Mouse (Mus musculus) neural tube, embryonic 15.5 days (tissue): ENCODE measurements at regions not wholly inside any gene's neighbourhood (a gene's known extent, or its start where the extent isn't known, plus 50 kb on each side); places are given as distances from the start of the nearest gene placed in this dataset.
"Not testable (repeated sequence)": the region's sequence is repeated elsewhere in the genome, so short reads cannot be mapped to it uniquely, and the experiment has no call there.

ENCODE experiments used
- ATAC-seq: fragments of 200-750 bp; cut with Nextera tagmentation; 2 replicates; pipeline ENCODE4 v1.8.0; 2017; ENCODE audit warnings: mild to moderate bottlenecking, moderate TSS enrichment, moderate library complexity; ENCODE audit not compliant: low FRiP score
- H3K27ac ChIP-seq: fragments of 300-500 bp; sonication (generic); replicated peaks from 2 replicates; pipeline ENCODE4 v1.5.1; 2015; ENCODE audit warnings: mild to moderate bottlenecking, inconsistent platforms
- H3K27me3 ChIP-seq: fragments of 300-500 bp; sonication (generic); replicated peaks from 2 replicates; pipeline ENCODE4 v1.6.1; 2015; ENCODE audit warnings: inconsistent platforms
- H3K36me3 ChIP-seq: fragments of 300-500 bp; sonication (generic); 2 replicates; pipeline ENCODE4 v1.6.1; 2015; ENCODE audit warnings: inconsistent platforms
- H3K4me1 ChIP-seq: fragments of 300-500 bp; sonication (generic); 2 replicates; pipeline ENCODE4 v1.6.1; 2015; ENCODE audit warnings: inconsistent platforms
- H3K4me2 ChIP-seq: fragments of 300-500 bp; sonication (generic); 2 replicates; pipeline ENCODE4 v1.6.1; 2015; ENCODE audit warnings: inconsistent platforms, mild to moderate bottlenecking, moderate library complexity
- H3K4me3 ChIP-seq: fragments of 300-500 bp; sonication (generic); replicated peaks from 2 replicates; pipeline ENCODE4 v1.5.1; 2015; ENCODE audit warnings: mild to moderate bottlenecking, inconsistent platforms
- H3K9ac ChIP-seq: fragments of 300-500 bp; sonication (generic); replicated peaks from 2 replicates; pipeline ENCODE4 v1.6.1; 2015; ENCODE audit warnings: mild to moderate bottlenecking, inconsistent platforms
- H3K9me3 ChIP-seq: fragments of 300-500 bp; sonication (generic); replicated peaks from 2 replicates; pipeline ENCODE4 v1.6.1; 2016; ENCODE audit warnings: inconsistent platforms
- WGBS: fragments of 180-500 bp; shearing (Covaris S2); methylation state at CpG from one replicate; pipeline ENCODE4 v1.1.7; 2015; ENCODE audit warnings: mixed read lengths; 5-methylcytosine and 5-hydroxymethylcytosine counted together

- no peaks in the 10 kb centered on the region for H3K9me3 ChIP-seq
- no peaks in the 10 kb centered on the region for H3K27me3 ChIP-seq
- H3K4me1 ChIP-seq: no peaks in the 10 kb centered on the region
- H3K36me3 ChIP-seq: no peaks in the 10 kb centered on the region
- no peak overlapping the region for H3K4me2 ChIP-seq
- no peak overlapping the region for H3K4me3 ChIP-seq
- H3K27ac ChIP-seq: no peak overlapping the region
- ATAC-seq: no peak
- no peak overlapping the region for H3K9ac ChIP-seq
- WGBS: 73% methylated on average over 3 of the region's 3 CpGs
These were observed 951.2 kb downstream of the Robo1 start for GRCm38 (mm10) chr16:73259283-73259682.

- 88% methylated on average over 2 of the region's 2 CpGs for WGBS
- Histone ChIP-seq H3K9me3 (no peaks in the 10 kb centered on the region), H3K9ac (no peak overlapping the region), H3K27me3 (no peaks in the 10 kb centered on the region), H3K36me3 (no peaks in the 10 kb centered on the region), H3K4me2 (no peak overlapping the region), H3K27ac (no peak overlapping the region), H3K4me1 (no peaks in the 10 kb centered on the region), H3K4me3 (no peak overlapping the region)
- no peak for ATAC-seq
These were observed 937.0 kb downstream of the Robo1 start for GRCm38 (mm10) chr16:73245073-73245590.

- ATAC-seq: no peak
- Histone ChIP-seq H3K9me3 (no peaks in the 10 kb centered on the region), H3K27ac (no peak overlapping the region), H3K27me3 (no peaks in the 10 kb centered on the region), H3K4me2 (no peak overlapping the region), H3K36me3 (no peaks in the 10 kb centered on the region), H3K4me1 (no peaks in the 10 kb centered on the region), H3K4me3 (no peak overlapping the region), H3K9ac (no peak overlapping the region)
- WGBS: 36% methylated on average over 2 of the region's 2 CpGs
These were observed 922.5 kb downstream of the Robo1 start for GRCm38 (mm10) chr16:73230599-73230998.

GRCm38 (mm10) chr16:73217555-73217954 lies 909.4 kb downstream of the Robo1 start:
- H3K9ac ChIP-seq: no peak overlapping the region
- H3K27me3 ChIP-seq: no peaks in the 10 kb centered on the region
- H3K27ac ChIP-seq: no peak overlapping the region
- H3K4me2 ChIP-seq: no peak overlapping the region
- no peaks in the 10 kb centered on the region for H3K4me1 ChIP-seq
- no peak for ATAC-seq
- 71% methylated on average over 4 of the region's 4 CpGs for WGBS
- no peak overlapping the region for H3K4me3 ChIP-seq
- H3K9me3 ChIP-seq: no peaks in the 10 kb centered on the region
- no peaks in the 10 kb centered on the region for H3K36me3 ChIP-seq

GRCm38 (mm10) chr16:73203542-73203941 lies 895.4 kb downstream of the Robo1 start:
- WGBS: 83% methylated on average over 11 of the region's 11 CpGs
- Histone ChIP-seq H3K9me3 (no peaks in the 10 kb centered on the region), H3K4me1 (no peaks in the 10 kb centered on the region), H3K9ac (no peak overlapping the region), H3K36me3 (no peaks in the 10 kb centered on the region), H3K4me2 (no peak overlapping the region), H3K27ac (no peak overlapping the region), H3K4me3 (no peak overlapping the region), H3K27me3 (no peaks in the 10 kb centered on the region)
- ATAC-seq: no peak

- Histone ChIP-seq H3K4me2 (no peak overlapping the region), H3K9me3 (no peaks in the 10 kb centered on the region), H3K4me1 (no peaks in the 10 kb centered on the region), H3K4me3 (no peak overlapping the region), H3K27ac (no peak overlapping the region), H3K9ac (no peak overlapping the region), H3K36me3 (no peaks in the 10 kb centered on the region), H3K27me3 (no peaks in the 10 kb centered on the region)
- 28% methylated on average over 3 of the region's 3 CpGs for WGBS
- no peak for ATAC-seq
These were observed 892.9 kb downstream of the Robo1 start for GRCm38 (mm10) chr16:73200991-73201390.

GRCm38 (mm10) chr16:73182776-73183175 lies 874.7 kb downstream of the Robo1 start:
- no peak for ATAC-seq

GRCm38 (mm10) chr16:73182258-73182657 lies 874.2 kb downstream of the Robo1 start:
- Histone ChIP-seq H3K27me3 (no peaks in the 10 kb centered on the region), H3K36me3 (no peaks in the 10 kb centered on the region), H3K4me3 (no peak overlapping the region), H3K4me1 (0 out of 2 replicates have a peak, but pooled peaks cover 5% of the 10 kb centered on the region), H3K9me3 (no peaks in the 10 kb centered on the region), H3K9ac (no peak overlapping the region), H3K27ac (no peak overlapping the region), H3K4me2 (no peak overlapping the region)
- no peak for ATAC-seq
- 61% methylated on average over 7 of the region's 7 CpGs for WGBS

More at GRCm38 (mm10) chr16:73182776-73183175, 874.7 kb downstream of the Robo1 start:
- WGBS: 31% methylated on average over 5 of the region's 5 CpGs
- H3K4me1 ChIP-seq: 0 out of 2 replicates have a peak, but pooled peaks cover 5% of the 10 kb centered on the region
- H3K9me3 ChIP-seq: no peaks in the 10 kb centered on the region
- H3K4me3 ChIP-seq: no peak overlapping the region
- no peak overlapping the region for H3K27ac ChIP-seq
- no peaks in the 10 kb centered on the region for H3K36me3 ChIP-seq
- no peaks in the 10 kb centered on the region for H3K27me3 ChIP-seq
- H3K9ac ChIP-seq: no peak overlapping the region
- no peak overlapping the region for H3K4me2 ChIP-seq

- ATAC-seq: no peak
- Histone ChIP-seq H3K27me3 (no peaks in the 10 kb centered on the region), H3K9ac (no peak overlapping the region), H3K27ac (no peak overlapping the region), H3K9me3 (no peaks in the 10 kb centered on the region), H3K36me3 (no peaks in the 10 kb centered on the region), H3K4me1 (no peaks in the 10 kb centered on the region), H3K4me3 (no peak overlapping the region), H3K4me2 (no peak overlapping the region)
- 69% methylated on average over 2 of the region's 2 CpGs for WGBS
These were observed 847.3 kb downstream of the Robo1 start for GRCm38 (mm10) chr16:73155447-73155846.

GRCm38 (mm10) chr16:73127927-73128326 lies 819.8 kb downstream of the Robo1 start:
- not testable (repeated sequence) for H3K9me3 ChIP-seq, H3K36me3 ChIP-seq, H3K27me3 ChIP-seq, H3K9ac ChIP-seq, H3K4me1 ChIP-seq, H3K4me3 ChIP-seq, ATAC-seq, H3K4me2 ChIP-seq, H3K27ac ChIP-seq
- 95% methylated on average over 1 of the region's 1 CpGs for WGBS

GRCm38 (mm10) chr16:73120568-73120967 lies 812.5 kb downstream of the Robo1 start:
- Histone ChIP-seq H3K27me3 (no peaks in the 10 kb centered on the region), H3K27ac (no peak overlapping the region)
- ATAC-seq: no peak

GRCm38 (mm10) chr16:73117338-73117737 lies 809.2 kb downstream of the Robo1 start:
- Histone ChIP-seq H3K4me1 (no peaks in the 10 kb centered on the region), H3K4me2 (no peak overlapping the region)
- 18% methylated on average over 2 of the region's 2 CpGs for WGBS

More at GRCm38 (mm10) chr16:73120568-73120967, 812.5 kb downstream of the Robo1 start:
- no peak overlapping the region for H3K9ac ChIP-seq
- H3K36me3 ChIP-seq: no peaks in the 10 kb centered on the region
- H3K4me3 ChIP-seq: no peak overlapping the region
- no peaks in the 10 kb centered on the region for H3K4me1 ChIP-seq
- H3K9me3 ChIP-seq: no peaks in the 10 kb centered on the region
- no peak overlapping the region for H3K4me2 ChIP-seq

More at GRCm38 (mm10) chr16:73117338-73117737, 809.2 kb downstream of the Robo1 start:
- H3K27ac ChIP-seq: no peak overlapping the region
- H3K9me3 ChIP-seq: no peaks in the 10 kb centered on the region
- no peak overlapping the region for H3K4me3 ChIP-seq
- H3K9ac ChIP-seq: no peak overlapping the region
- H3K36me3 ChIP-seq: no peaks in the 10 kb centered on the region
- no peaks in the 10 kb centered on the region for H3K27me3 ChIP-seq
- ATAC-seq: no peak
